Comparison of ENCODE assay signal across 10 mouse cellular contexts in genomic region chr12:108270240-108270919, GRCm38 (mm10). TPM values are rescaled to one million over a fixed set of nuclear protein-coding genes. Genes with fewer than 3 reads are reported as not detected.
DNase-seq lines count a peak whose midpoint lies in the region; ATAC-seq and TF ChIP-seq lines count a peak whose summit lies in the region.
"Had no signal": no experiment of that assay in that cellular context is flagged by ENCODE, and none has a peak within 500 bp of the region (broad histone marks: within the 10 kb centered on the region; RNA-seq: fewer than 3 reads in every experiment).

No protein-coding gene starts in this region.

- H3K4me1 ChIP-seq in forebrain, embryonic 12.5 days, result peaks cover 85% of the 10 kb centered on the region
- peaks cover 73% of the 10 kb centered on the region for H3K4me1 ChIP-seq in hindbrain, embryonic 14.5 days (replicated peaks; ENCODE audit: control insufficient read depth, insufficient read depth, low read length)
- peaks cover 85% of the 10 kb centered on the region for H3K4me1 ChIP-seq in midbrain, embryonic 13.5 days (replicated peaks)

- 0 out of 2 replicates have a peak overlapping the region, but pooled peaks have one; percentile 27 for H3K9ac ChIP-seq in forebrain, embryonic 12.5 days
- peak overlapping the region; percentile 90 for H3K9ac ChIP-seq in hindbrain, embryonic 14.5 days
- H3K9ac ChIP-seq in midbrain, embryonic 13.5 days (replicated peaks), result peak overlapping the region; percentile 52; the same call in 1 of the 2 replicates

- peak overlapping the region; percentile 98 for H3K4me2 ChIP-seq in forebrain, embryonic 12.5 days
- H3K4me2 ChIP-seq in hindbrain, embryonic 14.5 days (replicated peaks), result peak overlapping the region; percentile 97
- peak overlapping the region; percentile 99 for H3K4me2 ChIP-seq in midbrain, embryonic 13.5 days (replicated peaks)

- H3K27me3 ChIP-seq in forebrain, embryonic 12.5 days, result no peaks in the 10 kb centered on the region
- no peaks in the 10 kb centered on the region for H3K27me3 ChIP-seq in hindbrain, embryonic 14.5 days (ENCODE audit: control insufficient read depth, insufficient read depth, low read length)
- no peaks in the 10 kb centered on the region for H3K27me3 ChIP-seq in midbrain, embryonic 13.5 days

- ATAC-seq in forebrain, embryonic 12.5 days (ENCODE audit: low FRiP score), result no peak
- ATAC-seq in hindbrain, embryonic 14.5 days (ENCODE audit: low FRiP score), result no peak
- no peak for ATAC-seq in midbrain, embryonic 13.5 days

- no peaks in the 10 kb centered on the region for H3K9me3 ChIP-seq in forebrain, embryonic 12.5 days
- no peaks in the 10 kb centered on the region for H3K9me3 ChIP-seq in hindbrain, embryonic 14.5 days (ENCODE audit: control insufficient read depth, low read length)
- H3K9me3 ChIP-seq in midbrain, embryonic 13.5 days, result no peaks in the 10 kb centered on the region
- H3K9me3 ChIP-seq: megakaryocyte, embryonic 14.5 days had no signal

- WGBS in forebrain, embryonic 12.5 days, result 55% methylated on average over 13 of the region's 13 CpGs
- 57% methylated on average over 13 of the region's 13 CpGs for WGBS in hindbrain, embryonic 14.5 days
- 45% methylated on average over 11 of the region's 13 CpGs for WGBS in midbrain, embryonic 13.5 days

- intact Hi-C loops in gastrocnemius, adult 2 months (cut with DNase I), result no loop called here

- no peak for TF ChIP-seq CTCF in gastrocnemius, adult 2 months (IDR thresholded peaks at IDR 0.05)

- peak; percentile 39 for DNase-seq in gastrocnemius, adult 2 months
- DNase-seq in gastrocnemius, postnatal 25 days, result no peak
- DNase-seq in hindbrain, embryonic 14.5 days (ENCODE audit: low spot score), result no peak
- no peak for DNase-seq in gastrocnemius, adult 18-20 months (ENCODE audit: low spot score)
- DNase-seq in ovary, postnatal 36 days (ENCODE audit: low spot score), result no peak
- no peak for DNase-seq in T-cell, adult 2 months (ENCODE audit: low spot score)
- DNase-seq: right cerebral cortex, postnatal 4 days had no signal

- peak overlapping the region; percentile 49; the same call in 1 of the 2 replicates for H3K27ac ChIP-seq in gastrocnemius, adult 2 months
- H3K27ac ChIP-seq in forebrain, embryonic 12.5 days, result 0 out of 2 replicates have a peak overlapping the region, but pooled peaks have one; percentile 42
- H3K27ac ChIP-seq in hindbrain, embryonic 14.5 days, result no peak overlapping the region
- peak overlapping the region; percentile 56 for H3K27ac ChIP-seq in midbrain, embryonic 13.5 days

- peak overlapping the region; percentile 29; the same call in 1 of the 2 replicates for H3K4me3 ChIP-seq in gastrocnemius, adult 2 months
- no peak overlapping the region for H3K4me3 ChIP-seq in forebrain, embryonic 12.5 days (replicated peaks)
- peak overlapping the region; percentile 65; the same call in 1 of the 2 replicates for H3K4me3 ChIP-seq in hindbrain, embryonic 14.5 days (replicated peaks; ENCODE audit: low read length)
- H3K4me3 ChIP-seq in midbrain, embryonic 13.5 days (replicated peaks), result peak overlapping the region; percentile 89
- H3K4me3 ChIP-seq: megakaryocyte, embryonic 14.5 days had no signal

- H3K36me3 ChIP-seq in forebrain, embryonic 12.5 days (replicated peaks), result peaks cover 4% of the 10 kb centered on the region
- H3K36me3 ChIP-seq in hindbrain, embryonic 14.5 days (replicated peaks; ENCODE audit: control insufficient read depth, insufficient read depth), result 0 out of 2 replicates have a peak, but pooled peaks cover 6% of the 10 kb centered on the region
- no peaks in the 10 kb centered on the region for H3K36me3 ChIP-seq in midbrain, embryonic 13.5 days

RNA-seq across cellular contexts. Expression of gene Ccdc85c, which starts 4.8 kb away (rescaled TPM):
- 10 to 100 TPM; 30.1 to 33.4 TPM for total RNA-seq in gastrocnemius, adult 2 months (2021)
- 10 to 100 TPM; 11.4 to 15.2 TPM for total RNA-seq in gastrocnemius, postnatal 25 days (2021)
- polyA plus RNA-seq in forebrain, embryonic 12.5 days (2016; fragmentation: Nextera tagmentation; extraction: Ambion mirVana), result 10.7 and 14.7 TPM in 2 replicates
- 13.9 and 16.5 TPM in 2 replicates for polyA plus RNA-seq in hindbrain, embryonic 14.5 days (2014; fragmentation: Nextera tagmentation; extraction: Ambion mirVana)
- polyA plus RNA-seq in midbrain, embryonic 13.5 days (2015; fragmentation: Nextera tagmentation; extraction: Ambion mirVana), result 19.5 and 21.5 TPM in 2 replicates
- 10 to 100 TPM; 39.4 to 42.6 TPM for total RNA-seq in gastrocnemius, adult 18-20 months (2021)

RNA-seq across cellular contexts. Expression of gene Hhipl1, which starts 35.7 kb away (rescaled TPM):
- 1 to 10 TPM in 1 of 2 experiments, under 1 TPM in 1; 0.66 to 1.1 TPM for total RNA-seq in gastrocnemius, adult 2 months (2021)
- total RNA-seq in gastrocnemius, postnatal 25 days (2021), result under 1 TPM; 0.91 to 0.95 TPM
- polyA plus RNA-seq in forebrain, embryonic 12.5 days (2016; fragmentation: Nextera tagmentation; extraction: Ambion mirVana), result 3.3 and 3.5 TPM in 2 replicates
- 1.8 and 1.9 TPM in 2 replicates for polyA plus RNA-seq in hindbrain, embryonic 14.5 days (2014; fragmentation: Nextera tagmentation; extraction: Ambion mirVana)
- 2.0 and 2.9 TPM in 2 replicates for polyA plus RNA-seq in midbrain, embryonic 13.5 days (2015; fragmentation: Nextera tagmentation; extraction: Ambion mirVana)
- total RNA-seq in gastrocnemius, adult 18-20 months (2021), result 1 to 10 TPM; 1.1 to 1.2 TPM

Comparison
In these comparisons a context has a peak if more than half of its experiments do, and no peak if none do; other contexts are left out.
1. H3K9ac ChIP-seq: peak in every context shown above with its lines; median percentile 90 in hindbrain, embryonic 14.5 days; 52 in midbrain, embryonic 13.5 days; 27 in forebrain, embryonic 12.5 days.